Mouse (Mus musculus) stomach, embryonic 15.5 days (tissue): ENCODE measurements around the gene Spef2. TPM values are rescaled to one million over a fixed set of nuclear protein-coding genes. Genes with fewer than 3 reads are reported as not detected.
"Not testable (repeated sequence)": the region's sequence is repeated elsewhere in the genome, so short reads cannot be mapped to it uniquely, and the experiment has no call there.

ENCODE experiments used
- ATAC-seq: fragments of 200-750 bp; cut with Nextera tagmentation; 2 replicates; pipeline ENCODE4 v1.8.0; 2017; ENCODE audit warnings: low read depth, moderate number of reproducible peaks, moderate TSS enrichment; ENCODE audit not compliant: insufficient read depth, low FRiP score
- H3K27ac ChIP-seq: fragments of 300-500 bp; sonication (generic); 2 replicates; pipeline ENCODE4 v1.5.1; 2015; ENCODE audit warnings: mild to moderate bottlenecking, inconsistent platforms
- H3K27me3 ChIP-seq: fragments of 300-500 bp; sonication (generic); replicated peaks from 2 replicates; pipeline ENCODE4 v1.6.1; 2015; ENCODE audit warnings: inconsistent platforms
- H3K36me3 ChIP-seq: fragments of 300-500 bp; sonication (generic); 2 replicates; pipeline ENCODE4 v1.6.1; 2015; ENCODE audit warnings: inconsistent platforms
- H3K4me1 ChIP-seq: fragments of 300-500 bp; sonication (generic); 2 replicates; pipeline ENCODE4 v1.6.1; 2015; ENCODE audit warnings: inconsistent platforms
- H3K4me2 ChIP-seq: fragments of 300-500 bp; sonication (generic); 2 replicates; pipeline ENCODE4 v1.6.1; 2015; ENCODE audit warnings: mild to moderate bottlenecking, inconsistent platforms
- H3K4me3 ChIP-seq: fragments of 300-500 bp; sonication (generic); replicated peaks from 2 replicates; pipeline ENCODE4 v1.5.1; 2015; ENCODE audit warnings: inconsistent platforms
- H3K9ac ChIP-seq: fragments of 300-500 bp; sonication (generic); 2 replicates; pipeline ENCODE4 v1.6.1; 2015; ENCODE audit warnings: inconsistent platforms
- H3K9me3 ChIP-seq: fragments of 300-500 bp; sonication (generic); 2 replicates; pipeline ENCODE4 v1.6.1; 2016; ENCODE audit warnings: inconsistent platforms
- WGBS: fragments of 180-500 bp; shearing (Covaris S2); methylation state at CpG from one replicate; pipeline ENCODE4 v1.1.7; 2015; 5-methylcytosine and 5-hydroxymethylcytosine counted together
- polyA plus RNA-seq: library from polyadenylated mRNA; unstranded; fragments of >200 nt; fragmentation: Nextera tagmentation; extraction: Ambion mirVana; gene quantifications from 2 replicates; pipeline ENCODE4 v1.2.1, GENCODE M21; 2015

Gene Spef2
- polyA plus RNA-seq, 1 experiment from 2014 or later: 0.14 TPM

DNA sequence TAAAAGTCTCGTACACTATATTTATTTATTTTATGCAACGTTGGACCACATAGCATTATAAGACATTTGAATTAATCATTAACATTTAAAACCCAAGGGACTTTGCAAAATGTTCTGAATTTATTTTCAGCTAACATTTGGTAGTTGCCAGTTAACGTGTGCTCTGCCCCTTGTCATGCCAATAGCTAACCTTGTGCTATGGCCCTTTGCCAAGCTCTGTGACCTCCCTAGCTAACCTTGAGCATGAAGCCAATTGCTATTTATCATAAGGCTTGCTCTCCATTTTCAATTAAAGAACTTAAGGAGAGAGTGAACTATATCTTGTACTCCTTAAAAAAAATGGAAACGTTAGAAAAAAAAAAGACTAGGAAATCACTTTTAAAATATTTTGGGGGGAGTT, 175.3 kb downstream of the Spef2 start:
- no peak overlapping the region for H3K27ac ChIP-seq
- H3K9ac ChIP-seq: no peak overlapping the region
- WGBS: 56% methylated on average over 4 of the region's 4 CpGs
- H3K36me3 ChIP-seq: no peaks in the 10 kb centered on the region
- H3K27me3 ChIP-seq: no peaks in the 10 kb centered on the region
- no peak overlapping the region for H3K4me3 ChIP-seq
- no peak for ATAC-seq
- no peaks in the 10 kb centered on the region for H3K9me3 ChIP-seq
- H3K4me1 ChIP-seq: no peaks in the 10 kb centered on the region
- H3K4me2 ChIP-seq: no peak overlapping the region

DNA sequence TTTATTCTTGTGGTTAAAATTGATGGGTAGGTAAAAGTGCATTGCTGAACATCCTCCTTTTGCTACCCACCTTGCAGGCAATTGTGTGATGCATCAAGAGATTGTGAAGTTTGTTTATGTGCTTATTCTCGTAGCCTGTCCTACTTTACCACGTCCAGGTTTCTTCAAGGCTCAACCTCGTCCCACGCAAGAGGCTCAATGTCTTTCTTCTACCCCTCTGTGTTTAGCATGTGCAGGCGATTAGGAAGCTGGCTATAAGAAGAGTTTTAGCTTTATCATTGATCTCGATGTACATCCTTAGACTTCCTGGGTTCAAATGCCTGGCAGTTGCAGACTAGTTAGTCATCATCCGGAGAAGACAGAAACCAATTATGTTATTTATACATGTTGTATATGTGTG, 176.0 kb downstream of the Spef2 start:
- Histone ChIP-seq H3K9ac (no peak overlapping the region), H3K4me3 (no peak overlapping the region), H3K4me2 (no peak overlapping the region), H3K27me3 (no peaks in the 10 kb centered on the region), H3K36me3 (no peaks in the 10 kb centered on the region), H3K9me3 (no peaks in the 10 kb centered on the region), H3K4me1 (no peaks in the 10 kb centered on the region), H3K27ac (no peak overlapping the region)
- no peak for ATAC-seq
- 83% methylated on average over 7 of the region's 7 CpGs for WGBS

GRCm38 (mm10) chr15:9571896-9572295, 176.8 kb downstream of the Spef2 start:
- 79% methylated on average over 2 of the region's 2 CpGs for WGBS
- H3K4me1 ChIP-seq: no peaks in the 10 kb centered on the region
- H3K27ac ChIP-seq: no peak overlapping the region
- no peaks in the 10 kb centered on the region for H3K27me3 ChIP-seq
- H3K36me3 ChIP-seq: no peaks in the 10 kb centered on the region
- no peak overlapping the region for H3K4me3 ChIP-seq
- no peaks in the 10 kb centered on the region for H3K9me3 ChIP-seq
- H3K4me2 ChIP-seq: no peak overlapping the region
- ATAC-seq: no peak
- H3K9ac ChIP-seq: no peak overlapping the region

DNA sequence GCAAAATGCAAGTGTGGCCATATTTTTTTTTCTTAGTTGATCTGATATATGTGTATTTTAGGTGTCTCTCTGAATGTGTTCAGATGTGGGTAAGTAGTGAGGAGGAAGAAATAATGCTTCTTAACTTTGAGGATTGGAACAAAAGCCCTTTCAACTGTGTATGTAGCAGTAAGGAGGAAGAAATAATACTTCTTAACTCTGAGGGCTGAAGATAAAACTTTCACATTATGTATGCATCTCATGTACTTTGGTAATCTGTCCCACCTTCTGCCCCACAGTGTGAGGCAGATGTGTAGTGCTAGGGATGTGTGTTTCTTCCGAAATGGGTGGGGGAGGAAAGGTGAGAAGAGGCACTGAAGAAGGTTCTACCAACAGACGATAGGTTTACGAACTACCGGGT, 181.4 kb downstream of the Spef2 start:
- no peak overlapping the region for H3K4me3 ChIP-seq
- no peaks in the 10 kb centered on the region for H3K27me3 ChIP-seq
- no peak overlapping the region for H3K27ac ChIP-seq
- WGBS: 82% methylated on average over 4 of the region's 4 CpGs
- H3K36me3 ChIP-seq: no peaks in the 10 kb centered on the region
- H3K9me3 ChIP-seq: no peaks in the 10 kb centered on the region
- no peaks in the 10 kb centered on the region for H3K4me1 ChIP-seq
- H3K4me2 ChIP-seq: no peak overlapping the region
- no peak for ATAC-seq
- H3K9ac ChIP-seq: no peak overlapping the region

DNA sequence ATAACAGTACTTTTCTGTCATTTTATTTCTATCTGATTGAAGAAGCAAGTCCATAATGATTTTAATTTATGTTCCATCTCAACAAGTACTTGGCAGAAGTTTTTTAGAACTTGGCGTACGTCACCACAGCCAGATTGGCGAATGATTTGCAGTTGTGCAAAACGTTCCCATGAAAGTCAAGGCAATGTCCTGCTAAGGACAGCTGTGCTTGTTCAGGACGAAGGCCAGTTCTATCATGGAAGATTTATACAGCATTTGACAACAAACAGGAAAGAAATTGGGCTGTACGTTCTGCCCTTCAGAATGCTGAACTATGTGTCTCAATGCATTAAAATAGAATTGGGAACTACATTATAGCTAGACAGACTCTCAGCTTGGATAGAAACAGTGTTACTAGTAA, 183.3 kb downstream of the Spef2 start:
- Histone ChIP-seq H3K4me2 (no peak overlapping the region), H3K27ac (no peak overlapping the region), H3K36me3 (no peaks in the 10 kb centered on the region), H3K9ac (no peak overlapping the region), H3K9me3 (no peaks in the 10 kb centered on the region), H3K4me3 (no peak overlapping the region), H3K27me3 (no peaks in the 10 kb centered on the region), H3K4me1 (no peaks in the 10 kb centered on the region)
- no peak for ATAC-seq
- 48% methylated on average over 6 of the region's 6 CpGs for WGBS

DNA sequence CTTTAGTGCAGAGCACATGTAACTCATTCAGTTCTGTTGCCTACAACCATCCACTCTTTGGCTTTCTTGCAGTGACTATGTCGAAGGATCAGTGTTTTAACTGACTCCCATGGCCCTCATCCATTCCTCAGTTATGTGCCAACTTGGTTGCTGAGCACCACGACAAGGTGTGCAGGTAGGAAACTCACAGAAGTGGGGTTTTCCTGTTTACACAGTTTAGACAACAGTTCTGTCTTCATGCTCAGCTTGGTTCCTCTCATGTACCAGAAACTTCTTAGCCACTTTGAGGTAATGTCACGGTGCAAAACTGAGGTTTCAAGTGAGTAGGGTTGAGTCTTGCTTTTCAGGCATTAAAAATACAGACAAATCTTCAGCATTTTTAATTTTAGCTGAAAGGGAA, 184.5 kb downstream of the Spef2 start:
- H3K27ac ChIP-seq: no peak overlapping the region
- no peaks in the 10 kb centered on the region for H3K9me3 ChIP-seq
- H3K9ac ChIP-seq: no peak overlapping the region
- no peak for ATAC-seq
- H3K27me3 ChIP-seq: no peaks in the 10 kb centered on the region
- no peaks in the 10 kb centered on the region for H3K4me1 ChIP-seq
- no peaks in the 10 kb centered on the region for H3K36me3 ChIP-seq
- H3K4me3 ChIP-seq: no peak overlapping the region
- no peak overlapping the region for H3K4me2 ChIP-seq
- WGBS: 69% methylated on average over 3 of the region's 3 CpGs

- ATAC-seq, H3K4me1 ChIP-seq, H3K4me2 ChIP-seq, H3K27ac ChIP-seq, H3K9ac ChIP-seq, H3K36me3 ChIP-seq, H3K4me3 ChIP-seq, H3K27me3 ChIP-seq, H3K9me3 ChIP-seq: not testable (repeated sequence)
- WGBS: 92% methylated on average over 15 of the region's 15 CpGs
Observed at GRCm38 (mm10) chr15:9557264-9557663, 191.4 kb downstream of the Spef2 start.

DNA sequence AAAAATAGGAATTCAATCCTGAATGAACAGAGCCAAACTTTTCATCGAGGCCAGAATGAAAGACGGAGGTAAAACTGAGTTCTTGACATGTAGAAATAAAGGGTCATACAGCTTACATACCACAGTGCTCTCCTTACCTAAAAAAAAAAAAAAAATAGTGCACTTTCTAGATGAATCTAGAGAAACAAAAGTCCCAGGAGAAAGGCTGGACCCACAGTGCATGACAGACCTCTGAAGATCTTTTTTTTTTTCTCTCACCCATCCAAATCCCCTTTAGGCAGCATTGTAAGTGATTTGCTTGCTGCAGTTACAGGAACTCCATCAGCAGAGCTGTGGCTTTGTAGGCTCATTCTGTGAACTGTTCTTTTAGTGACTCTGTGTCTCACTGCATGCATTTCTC, 199.7 kb downstream of the Spef2 start:
- Histone ChIP-seq H3K27ac (no peak overlapping the region), H3K4me2 (no peak overlapping the region), H3K9ac (no peak overlapping the region), H3K36me3 (no peaks in the 10 kb centered on the region), H3K27me3 (no peaks in the 10 kb centered on the region), H3K4me3 (no peak overlapping the region), H3K9me3 (no peaks in the 10 kb centered on the region), H3K4me1 (no peaks in the 10 kb centered on the region)
- WGBS: 84% methylated on average over 2 of the region's 2 CpGs
- no peak for ATAC-seq

DNA sequence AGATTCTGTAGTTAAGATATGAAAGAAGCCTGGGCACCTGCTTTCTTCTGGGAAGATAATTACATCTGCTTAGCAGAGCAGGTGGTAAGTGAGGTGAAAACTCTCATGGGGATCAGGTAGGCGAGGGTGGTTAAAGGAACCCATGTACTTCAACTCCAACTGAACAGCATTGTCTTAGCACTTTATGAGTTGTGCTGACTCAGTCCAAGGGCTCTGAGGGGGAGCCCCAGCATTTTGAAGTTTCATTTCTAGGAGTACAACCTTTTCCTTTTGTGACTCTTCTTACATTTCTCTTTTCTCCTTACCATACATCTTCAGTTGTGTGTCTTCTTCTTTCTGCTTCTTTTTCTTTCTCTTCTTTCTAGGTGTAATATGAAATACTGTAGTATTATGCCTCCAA, 213.5 kb downstream of the Spef2 start:
- ATAC-seq: no peak

DNA sequence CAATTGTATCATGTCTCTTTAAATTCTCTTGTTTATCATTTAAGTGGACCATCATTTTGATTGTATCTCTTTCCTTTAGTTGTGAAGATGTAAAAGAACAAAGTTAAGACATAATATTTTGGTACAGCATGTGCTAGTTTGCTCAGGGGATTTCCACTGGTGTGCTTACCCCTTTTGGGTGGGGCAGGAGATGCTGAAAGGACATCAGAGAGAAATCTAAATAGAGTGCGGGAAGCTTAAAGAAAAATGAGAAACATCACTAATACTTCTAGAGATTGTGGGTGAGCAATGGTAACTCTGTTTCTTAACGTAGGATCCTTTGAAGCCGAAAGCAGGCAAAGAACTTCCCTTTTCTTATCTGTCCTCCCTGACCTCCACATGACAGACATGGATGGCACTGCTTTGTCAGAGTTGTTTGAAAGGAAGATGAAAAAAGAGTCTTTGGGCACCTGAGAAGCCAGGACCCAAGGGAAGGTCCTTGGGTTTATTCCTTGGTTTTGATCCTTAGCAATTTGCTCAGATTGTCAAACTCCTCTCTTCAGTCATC, 215.2 kb downstream of the Spef2 start:
- Histone ChIP-seq H3K9me3 (no peaks in the 10 kb centered on the region), H3K4me1 (no peaks in the 10 kb centered on the region), H3K9ac (no peak overlapping the region), H3K36me3 (no peaks in the 10 kb centered on the region), H3K27ac (no peak overlapping the region), H3K4me2 (no peak overlapping the region), H3K4me3 (no peak overlapping the region), H3K27me3 (no peaks in the 10 kb centered on the region)
- 47% methylated on average over 3 of the region's 3 CpGs for WGBS
- ATAC-seq: no peak

More for the DNA sequence above, 213.5 kb downstream of the Spef2 start:
- Histone ChIP-seq H3K27ac (no peak overlapping the region), H3K9ac (no peak overlapping the region), H3K4me2 (no peak overlapping the region), H3K36me3 (no peaks in the 10 kb centered on the region), H3K9me3 (no peaks in the 10 kb centered on the region), H3K4me1 (no peaks in the 10 kb centered on the region), H3K27me3 (no peaks in the 10 kb centered on the region), H3K4me3 (no peak overlapping the region)
- WGBS: 75% methylated on average over 1 of the region's 1 CpGs

GRCm38 (mm10) chr15:9530076-9530475, 218.6 kb downstream of the Spef2 start, which contains the start of gene Il7r:
Gene Il7r (minus strand): TSS chr15:9530176.
- H3K4me2 ChIP-seq: no peak within 1 kb of the TSS
- H3K4me3 ChIP-seq: no peak within 1 kb of the TSS
- H3K27me3 ChIP-seq: no peaks in the 10 kb centered on the region
- H3K9ac ChIP-seq: no peak within 1 kb of the TSS
- no peak within 1 kb of the TSS for H3K27ac ChIP-seq
- no peak for ATAC-seq
- no peaks in the 10 kb centered on the region for H3K9me3 ChIP-seq
- 80% methylated on average over 4 of the region's 4 CpGs for WGBS
- H3K36me3 ChIP-seq: no peaks in the 10 kb centered on the region
- H3K4me1 ChIP-seq: no peaks in the 10 kb centered on the region

DNA sequence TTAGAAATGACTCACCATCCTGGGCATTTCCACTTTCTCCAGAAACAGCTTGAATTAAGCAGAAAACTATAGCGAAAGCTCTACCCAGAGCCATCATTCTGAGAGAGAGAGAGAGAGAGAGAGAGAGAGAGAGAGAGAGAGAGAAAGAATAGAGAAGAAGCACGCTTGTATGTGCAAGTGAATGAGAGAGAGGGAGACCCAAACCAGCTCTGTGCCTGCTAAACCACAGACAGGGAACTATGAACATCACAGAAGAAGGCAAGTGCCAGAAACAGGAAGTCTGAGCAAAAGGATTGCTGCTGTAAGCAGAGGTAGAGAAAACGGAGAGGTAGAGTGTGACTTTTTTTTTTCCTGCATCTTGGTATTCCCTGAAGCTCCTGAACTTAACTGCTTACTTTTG, 219.0 kb downstream of the Spef2 start:
- no peaks in the 10 kb centered on the region for H3K27me3 ChIP-seq
- H3K4me1 ChIP-seq: no peaks in the 10 kb centered on the region
- no peaks in the 10 kb centered on the region for H3K36me3 ChIP-seq
- H3K9ac ChIP-seq: no peak overlapping the region
- H3K27ac ChIP-seq: no peak overlapping the region
- no peak overlapping the region for H3K4me3 ChIP-seq
- H3K9me3 ChIP-seq: no peaks in the 10 kb centered on the region
- no peak overlapping the region for H3K4me2 ChIP-seq
- 71% methylated on average over 3 of the region's 3 CpGs for WGBS
- ATAC-seq: no peak
